ENCODE assay signal across 7 mouse cellular contexts in the genomic region with DNA sequence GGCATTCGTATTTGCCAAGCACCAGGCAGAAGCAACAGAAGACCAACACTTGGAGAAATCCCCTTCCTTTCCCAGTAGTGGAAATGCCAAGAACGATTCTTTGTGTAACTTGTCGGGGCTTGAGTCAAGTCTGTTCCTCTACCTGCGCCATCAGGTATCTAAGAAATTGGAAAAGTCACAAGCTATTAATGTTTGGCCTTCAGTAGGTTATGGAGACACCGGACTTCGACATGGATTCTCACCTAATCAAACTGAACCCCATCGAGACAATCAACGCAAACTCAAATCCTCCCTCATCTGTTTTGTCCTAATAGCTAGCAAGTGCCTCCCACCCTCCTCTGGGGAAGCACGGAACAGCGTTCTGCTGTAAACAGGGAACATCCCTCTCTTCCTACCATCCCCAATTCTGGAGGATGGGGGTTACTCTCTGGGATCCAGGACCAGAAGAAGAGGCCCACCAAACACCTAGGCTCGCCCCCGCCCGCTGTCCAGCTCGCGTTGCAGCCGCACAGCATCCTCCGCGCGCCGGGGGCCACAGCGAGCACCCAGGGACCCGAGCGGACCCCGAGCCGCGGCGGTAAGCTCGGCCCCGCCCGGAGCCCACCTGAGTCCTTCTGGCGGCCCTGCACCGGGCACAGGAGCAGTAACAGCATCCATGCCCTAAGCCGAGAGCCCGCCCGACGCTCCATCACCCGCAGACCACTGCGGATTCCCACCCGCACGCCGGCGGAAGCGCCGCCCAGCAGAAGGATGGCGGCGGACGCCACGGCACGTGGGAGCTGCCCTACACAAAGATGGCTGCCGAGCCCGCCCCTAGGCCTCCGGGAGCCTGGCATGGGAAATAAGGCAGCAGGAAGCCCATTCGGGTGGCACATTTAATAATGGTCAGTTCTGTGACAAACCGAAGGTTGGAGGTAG. TPM values are rescaled to one million over a fixed set of nuclear protein-coding genes. Genes with fewer than 3 reads are reported as not detected.
DNase-seq lines count a peak whose midpoint lies in the region; ATAC-seq lines count a peak whose summit lies in the region.

A gene (minus strand): TSS at position 780 of the 918 bp plus-strand sequence.

- no peaks in the 10 kb centered on the region for H3K9me3 ChIP-seq in embryonic facial prominence, embryonic 11.5 days (replicated peaks; ENCODE audit: control insufficient read depth, low read length)
- no peaks in the 10 kb centered on the region for H3K9me3 ChIP-seq in limb, embryonic 11.5 days (ENCODE audit: control insufficient read depth, low read length)
- no peaks in the 10 kb centered on the region for H3K9me3 ChIP-seq in midbrain, embryonic 13.5 days

- peak within 1 kb of the TSS; percentile 89 for H3K9ac ChIP-seq in embryonic facial prominence, embryonic 11.5 days (replicated peaks; ENCODE audit: low read length)
- peak within 1 kb of the TSS; percentile 93 for H3K9ac ChIP-seq in limb, embryonic 11.5 days (ENCODE audit: low read length)
- peak within 1 kb of the TSS; percentile 94 for H3K9ac ChIP-seq in midbrain, embryonic 13.5 days (replicated peaks)

- 0 out of 2 replicates have a peak within 1 kb of the TSS, but pooled peaks have one; percentile 31 for H3K27ac ChIP-seq in embryonic facial prominence, embryonic 11.5 days (replicated peaks; ENCODE audit: low read depth, low read length)
- H3K27ac ChIP-seq in limb, embryonic 11.5 days (replicated peaks; ENCODE audit: low read depth, low read length), result no peak within 1 kb of the TSS; the same call in 1 of the 2 replicates
- peak within 1 kb of the TSS; percentile 83 for H3K27ac ChIP-seq in midbrain, embryonic 13.5 days

- peak; percentile 91 for DNase-seq in adrenal gland, postnatal 14 days
- DNase-seq in embryonic facial prominence, embryonic 11.5 days (ENCODE audit: low spot score), result peak; percentile 88
- DNase-seq in heart, adult 11 months, result peak; percentile 97
- peak; percentile 81 for DNase-seq in kidney, adult 18-20 months
- DNase-seq in limb, embryonic 11.5 days (ENCODE audit: low spot score), result peak; percentile 85
- DNase-seq in spleen, adult 12 weeks (ENCODE audit: low spot score), result peak; percentile 42

- H3K27me3 ChIP-seq in embryonic facial prominence, embryonic 11.5 days (ENCODE audit: control insufficient read depth, insufficient read depth, low read length), result no peaks in the 10 kb centered on the region
- no peaks in the 10 kb centered on the region for H3K27me3 ChIP-seq in limb, embryonic 11.5 days (ENCODE audit: control insufficient read depth, insufficient read depth, low read length)
- peaks cover 25% of the 10 kb centered on the region for H3K27me3 ChIP-seq in midbrain, embryonic 13.5 days

- H3K4me1 ChIP-seq in embryonic facial prominence, embryonic 11.5 days (ENCODE audit: control insufficient read depth, insufficient read depth, low read length), result no peaks in the 10 kb centered on the region
- peaks cover 7% of the 10 kb centered on the region; the same call in 1 of the 2 replicates for H3K4me1 ChIP-seq in limb, embryonic 11.5 days (ENCODE audit: control insufficient read depth, insufficient read depth, low read length)
- H3K4me1 ChIP-seq in midbrain, embryonic 13.5 days (replicated peaks), result peaks cover 23% of the 10 kb centered on the region

- H3K4me2 ChIP-seq in embryonic facial prominence, embryonic 11.5 days (ENCODE audit: low read depth, low read length), result peak within 1 kb of the TSS; percentile 79
- peak within 1 kb of the TSS; percentile 74 for H3K4me2 ChIP-seq in limb, embryonic 11.5 days (ENCODE audit: low read depth, severe bottlenecking)
- H3K4me2 ChIP-seq in midbrain, embryonic 13.5 days (replicated peaks), result peak within 1 kb of the TSS; percentile 78

- no peaks in the 10 kb centered on the region for H3K36me3 ChIP-seq in embryonic facial prominence, embryonic 11.5 days (replicated peaks; ENCODE audit: control insufficient read depth, insufficient read depth, low read depth, low read length)
- H3K36me3 ChIP-seq in limb, embryonic 11.5 days (ENCODE audit: control insufficient read depth, insufficient read depth, low read length), result no peaks in the 10 kb centered on the region
- H3K36me3 ChIP-seq in midbrain, embryonic 13.5 days, result peaks cover 31% of the 10 kb centered on the region

- WGBS in embryonic facial prominence, embryonic 11.5 days, result 3% methylated on average over 54 of the region's 54 CpGs
- WGBS in limb, embryonic 11.5 days, result 3% methylated on average over 54 of the region's 54 CpGs
- 3% methylated on average over 54 of the region's 54 CpGs for WGBS in midbrain, embryonic 13.5 days

- ATAC-seq in embryonic facial prominence, embryonic 11.5 days (replicated peaks; ENCODE audit: insufficient number of reproducible peaks, low FRiP score, low TSS enrichment, low read depth), result peak; percentile 93
- ATAC-seq in limb, embryonic 11.5 days (ENCODE audit: insufficient number of reproducible peaks, low FRiP score, low TSS enrichment, low read depth), result peak; percentile 92
- peak; percentile 97 for ATAC-seq in midbrain, embryonic 13.5 days

- H3K4me3 ChIP-seq in embryonic facial prominence, embryonic 11.5 days (ENCODE audit: low read depth, low read length), result peak within 1 kb of the TSS; percentile 79
- H3K4me3 ChIP-seq in limb, embryonic 11.5 days (ENCODE audit: low read depth, low read length), result peak within 1 kb of the TSS; percentile 80
- peak within 1 kb of the TSS; percentile 75 for H3K4me3 ChIP-seq in midbrain, embryonic 13.5 days (replicated peaks)

RNA-seq across cellular contexts. Expression of the gene that starts here (rescaled TPM):
- 22.5 and 25.4 TPM in 2 replicates for total RNA-seq in adrenal gland, postnatal 14 days (2021)
- 80.3 and 80.8 TPM in 2 replicates for polyA plus RNA-seq in embryonic facial prominence, embryonic 11.5 days (2014; fragmentation: Nextera tagmentation; extraction: Ambion mirVana)
- 72.9 and 78.9 TPM in 2 replicates for polyA plus RNA-seq in limb, embryonic 11.5 days (2014; fragmentation: Nextera tagmentation; extraction: Ambion mirVana)
- 65.3 and 66.4 TPM in 2 replicates for polyA plus RNA-seq in midbrain, embryonic 13.5 days (2015; fragmentation: Nextera tagmentation; extraction: Ambion mirVana)

Comparison
In these comparisons a context has a peak if more than half of its experiments do, and no peak if none do; other contexts are left out.
1. DNase-seq: peak in every context shown above with its lines; median percentile 97 in heart, adult 11 months; 91 in adrenal gland, postnatal 14 days; 88 in embryonic facial prominence, embryonic 11.5 days; 85 in limb, embryonic 11.5 days; 81 in kidney, adult 18-20 months; 42 in spleen, adult 12 weeks.